Comparison of ENCODE assay signal across 34 mouse cellular contexts in genomic region chr17:57048816-57049215, GRCm38 (mm10). TPM values are rescaled to one million over a fixed set of nuclear protein-coding genes. Genes with fewer than 3 reads are reported as not detected.
DNase-seq lines count a peak whose midpoint lies in the region; ATAC-seq lines count a peak whose summit lies in the region.
"Had no signal": no experiment of that assay in that cellular context is flagged by ENCODE, and none has a peak within 500 bp of the region (broad histone marks: within the 10 kb centered on the region; RNA-seq: fewer than 3 reads in every experiment).

No protein-coding gene starts in this region.

- ATAC-seq in forebrain, embryonic 14.5 days, result peak; percentile 16; the same call in 1 of the 2 replicates
- no peak for ATAC-seq in forebrain, embryonic 15.5 days (replicated peaks)
- peak; percentile 79 for ATAC-seq in megakaryocyte, adult 5-6 weeks (ENCODE audit: poor library complexity, severe bottlenecking)
- ATAC-seq in hindbrain, embryonic 12.5 days (ENCODE audit: low FRiP score), result no peak
- ATAC-seq: CD4-positive, CD25-positive, alpha-beta regulatory T cell, adult 4 months; hindbrain, postnatal 0 days; inflammation-experienced regulatory T-cells, adult 6 months; intestine, embryonic 16.5 days had no signal

- no peak overlapping the region for H3K9ac ChIP-seq in forebrain, embryonic 14.5 days (ENCODE audit: low read length)
- no peak overlapping the region for H3K9ac ChIP-seq in forebrain, embryonic 15.5 days (replicated peaks)
- no peak overlapping the region for H3K9ac ChIP-seq in hindbrain, embryonic 12.5 days
- H3K9ac ChIP-seq: embryonic facial prominence, embryonic 12.5 days; embryonic facial prominence, embryonic 15.5 days; heart, embryonic 12.5 days; heart, embryonic 15.5 days; hindbrain, embryonic 14.5 days had no signal

- H3K9me3 ChIP-seq in forebrain, embryonic 14.5 days (replicated peaks; ENCODE audit: control insufficient read depth, low read length), result no peaks in the 10 kb centered on the region
- no peaks in the 10 kb centered on the region for H3K9me3 ChIP-seq in forebrain, embryonic 15.5 days
- H3K9me3 ChIP-seq in hindbrain, embryonic 12.5 days (replicated peaks), result no peaks in the 10 kb centered on the region
- H3K9me3 ChIP-seq: embryonic facial prominence, embryonic 12.5 days; embryonic facial prominence, embryonic 15.5 days; heart, embryonic 12.5 days; heart, embryonic 15.5 days; hindbrain, embryonic 10.5 days had no signal

- DNase-seq in forebrain, embryonic 14.5 days (ENCODE audit: low spot score), result no peak
- peak; percentile 33 for DNase-seq in 416B (ENCODE audit: low read depth)
- DNase-seq in brain, adult 2 months (ENCODE audit: low read depth, low spot score), result peak; percentile 25
- no peak for DNase-seq in adrenal gland, adult (ENCODE audit: inconsistent age in 2 of 2, low spot score in 1 of 2)
- DNase-seq in spleen, postnatal 10 days (ENCODE audit: low spot score in 2 of 2), result no peak
- DNase-seq: adrenal gland, adult 2 months; adrenal gland, postnatal 14 days; cerebellum, adult 11-12 months; cerebellum, adult 9-10 months; cerebellum, postnatal 14 days; gastrocnemius, adult 2 months; gastrocnemius, postnatal 14 days; heart, adult 18-20 months; heart, postnatal 10 days; heart, postnatal 36 days; kidney, adult 2 months had no signal

- H3K4me3 ChIP-seq in forebrain, embryonic 14.5 days (ENCODE audit: low read depth, low read length), result no peak overlapping the region
- H3K4me3 ChIP-seq in forebrain, embryonic 15.5 days, result no peak overlapping the region
- no peak overlapping the region for H3K4me3 ChIP-seq in hindbrain, embryonic 12.5 days
- H3K4me3 ChIP-seq: embryonic facial prominence, embryonic 12.5 days; embryonic facial prominence, embryonic 15.5 days; gastrocnemius, adult 2 months; heart, embryonic 12.5 days; heart, embryonic 15.5 days; hindbrain, embryonic 10.5 days had no signal

- 94% methylated on average over 3 of the region's 3 CpGs for WGBS in forebrain, embryonic 14.5 days
- 92% methylated on average over 3 of the region's 3 CpGs for WGBS in forebrain, embryonic 15.5 days
- 94% methylated on average over 3 of the region's 3 CpGs for WGBS in hindbrain, embryonic 12.5 days

- H3K27ac ChIP-seq in forebrain, embryonic 14.5 days (ENCODE audit: low read depth, low read length), result no peak overlapping the region
- H3K27ac ChIP-seq in forebrain, embryonic 15.5 days (replicated peaks), result no peak overlapping the region
- H3K27ac ChIP-seq in hindbrain, embryonic 12.5 days, result no peak overlapping the region
- H3K27ac ChIP-seq: embryonic facial prominence, embryonic 12.5 days; embryonic facial prominence, embryonic 15.5 days; gastrocnemius, adult 2 months; heart, embryonic 15.5 days; hindbrain, embryonic 10.5 days; hindbrain, embryonic 14.5 days; hindbrain, postnatal 0 days had no signal

- peaks cover 47% of the 10 kb centered on the region for H3K36me3 ChIP-seq in forebrain, embryonic 14.5 days (ENCODE audit: control insufficient read depth, insufficient read depth, low read length)
- peaks cover 50% of the 10 kb centered on the region for H3K36me3 ChIP-seq in forebrain, embryonic 15.5 days
- H3K36me3 ChIP-seq in hindbrain, embryonic 12.5 days, result peaks cover 67% of the 10 kb centered on the region

- H3K27me3 ChIP-seq in forebrain, embryonic 14.5 days (replicated peaks; ENCODE audit: control insufficient read depth, insufficient read depth, low read length), result no peaks in the 10 kb centered on the region
- no peaks in the 10 kb centered on the region for H3K27me3 ChIP-seq in forebrain, embryonic 15.5 days
- no peaks in the 10 kb centered on the region for H3K27me3 ChIP-seq in hindbrain, embryonic 12.5 days
- H3K27me3 ChIP-seq: embryonic facial prominence, embryonic 12.5 days; embryonic facial prominence, embryonic 15.5 days; heart, embryonic 12.5 days; heart, embryonic 15.5 days had no signal

- no peaks in the 10 kb centered on the region for H3K4me1 ChIP-seq in forebrain, embryonic 14.5 days (ENCODE audit: control insufficient read depth, insufficient read depth, low read length)
- H3K4me1 ChIP-seq in forebrain, embryonic 15.5 days, result no peaks in the 10 kb centered on the region
- no peaks in the 10 kb centered on the region for H3K4me1 ChIP-seq in hindbrain, embryonic 12.5 days
- H3K4me1 ChIP-seq: embryonic facial prominence, embryonic 12.5 days; embryonic facial prominence, embryonic 15.5 days; heart, embryonic 12.5 days; heart, embryonic 15.5 days; hindbrain, embryonic 10.5 days had no signal

- no peak overlapping the region for H3K4me2 ChIP-seq in forebrain, embryonic 14.5 days (ENCODE audit: low read length)
- no peak overlapping the region for H3K4me2 ChIP-seq in forebrain, embryonic 15.5 days (replicated peaks)
- no peak overlapping the region for H3K4me2 ChIP-seq in hindbrain, embryonic 12.5 days (replicated peaks)
- H3K4me2 ChIP-seq: embryonic facial prominence, embryonic 12.5 days; embryonic facial prominence, embryonic 15.5 days; heart, embryonic 12.5 days; heart, embryonic 15.5 days; hindbrain, embryonic 14.5 days had no signal

RNA-seq across cellular contexts. Expression of gene Slc25a41, which starts 7.4 kb away (rescaled TPM):
- not detected in 2 replicates for polyA plus RNA-seq in forebrain, embryonic 14.5 days (2014; fragmentation: Nextera tagmentation; extraction: Ambion mirVana)
- polyA plus RNA-seq in forebrain, embryonic 15.5 days (2015; fragmentation: Nextera tagmentation; extraction: Ambion mirVana), result not detected in 2 replicates
- not detected in 2 replicates for total RNA-seq in megakaryocyte, adult 5-6 weeks (2015)
- total RNA-seq in megakaryocyte, adult 5-6 weeks (2017), result not detected in 2 replicates
- not detected in 2 replicates for polyA plus RNA-seq in hindbrain, embryonic 12.5 days (2016; fragmentation: Nextera tagmentation; extraction: Ambion mirVana)
- total RNA-seq: adrenal gland, adult 2 months; adrenal gland, postnatal 14 days; adrenal gland, postnatal 4 days; gastrocnemius, adult 2 months; gastrocnemius, postnatal 14 days; gastrocnemius, postnatal 4 days; heart, adult 18-20 months; heart, postnatal 10 days; heart, postnatal 36 days; hindbrain, postnatal 0 days had no signal
- polyA plus RNA-seq: C2C12; CD4-positive, CD25-positive, alpha-beta regulatory T cell, adult 4 months; embryonic facial prominence, embryonic 15.5 days; forebrain, embryonic 11.5 days; heart, embryonic 12.5 days; heart, embryonic 15.5 days; hindbrain, embryonic 10.5 days; hindbrain, embryonic 14.5 days; hindbrain, postnatal 0 days; inflammation-experienced regulatory T-cells, adult 6 months; intestine, embryonic 16.5 days had no signal

RNA-seq across cellular contexts. Expression of gene Crb3, which starts 10.1 kb away (rescaled TPM):
- polyA plus RNA-seq in forebrain, embryonic 14.5 days (2014; fragmentation: Nextera tagmentation; extraction: Ambion mirVana), result 1.9 and 2.0 TPM in 2 replicates
- polyA plus RNA-seq in forebrain, embryonic 15.5 days (2015; fragmentation: Nextera tagmentation; extraction: Ambion mirVana), result 1.3 and 2.0 TPM in 2 replicates
- 0.51 TPM in 1 of 2 replicates, not detected in the other for total RNA-seq in megakaryocyte, adult 5-6 weeks (2015)
- not detected in 2 replicates for total RNA-seq in megakaryocyte, adult 5-6 weeks (2017)
- polyA plus RNA-seq in hindbrain, embryonic 12.5 days (2016; fragmentation: Nextera tagmentation; extraction: Ambion mirVana), result 2.7 and 3.8 TPM in 2 replicates
- total RNA-seq: gastrocnemius, adult 2 months; MEL had no signal
- polyA plus RNA-seq: C2C12 had no signal

RNA-seq across cellular contexts. Expression of gene Slc25a23, which starts 10.8 kb away (rescaled TPM):
- 25.7 and 27.2 TPM in 2 replicates for polyA plus RNA-seq in forebrain, embryonic 14.5 days (2014; fragmentation: Nextera tagmentation; extraction: Ambion mirVana)
- polyA plus RNA-seq in forebrain, embryonic 15.5 days (2015; fragmentation: Nextera tagmentation; extraction: Ambion mirVana), result 27.6 and 29.1 TPM in 2 replicates
- 4.1 and 5.8 TPM in 2 replicates for total RNA-seq in megakaryocyte, adult 5-6 weeks (2015)
- total RNA-seq in megakaryocyte, adult 5-6 weeks (2017), result 0.49 and 0.77 TPM in 2 replicates
- polyA plus RNA-seq in hindbrain, embryonic 12.5 days (2016; fragmentation: Nextera tagmentation; extraction: Ambion mirVana), result 18.7 and 22.5 TPM in 2 replicates

RNA-seq across cellular contexts. Expression of gene Khsrp, which starts 17.5 kb away (rescaled TPM):
- polyA plus RNA-seq in forebrain, embryonic 14.5 days (2014; fragmentation: Nextera tagmentation; extraction: Ambion mirVana), result 24.6 and 26.0 TPM in 2 replicates
- polyA plus RNA-seq in forebrain, embryonic 15.5 days (2015; fragmentation: Nextera tagmentation; extraction: Ambion mirVana), result 35.2 and 37.0 TPM in 2 replicates
- 56.0 and 66.5 TPM in 2 replicates for total RNA-seq in megakaryocyte, adult 5-6 weeks (2015)
- 43.9 and 57.7 TPM in 2 replicates for total RNA-seq in megakaryocyte, adult 5-6 weeks (2017)
- 63.4 and 66.5 TPM in 2 replicates for polyA plus RNA-seq in hindbrain, embryonic 12.5 days (2016; fragmentation: Nextera tagmentation; extraction: Ambion mirVana)

RNA-seq across cellular contexts. Expression of gene Dennd1c, which starts 29.5 kb away (rescaled TPM):
- 3.6 and 4.1 TPM in 2 replicates for polyA plus RNA-seq in forebrain, embryonic 14.5 days (2014; fragmentation: Nextera tagmentation; extraction: Ambion mirVana)
- polyA plus RNA-seq in forebrain, embryonic 15.5 days (2015; fragmentation: Nextera tagmentation; extraction: Ambion mirVana), result 3.9 and 4.4 TPM in 2 replicates
- total RNA-seq in megakaryocyte, adult 5-6 weeks (2015), result 69.7 and 73.9 TPM in 2 replicates
- total RNA-seq in megakaryocyte, adult 5-6 weeks (2017), result 21.2 and 35.8 TPM in 2 replicates
- 3.2 and 3.7 TPM in 2 replicates for polyA plus RNA-seq in hindbrain, embryonic 12.5 days (2016; fragmentation: Nextera tagmentation; extraction: Ambion mirVana)
- polyA plus RNA-seq: C2C12 had no signal

Comparison
In these comparisons a context has a peak if more than half of its experiments do, and no peak if none do; other contexts are left out.
1. ATAC-seq: peak in forebrain, embryonic 14.5 days (single experiment) and megakaryocyte, adult 5-6 weeks (single experiment); none in forebrain, embryonic 15.5 days (single experiment) and hindbrain, embryonic 12.5 days (single experiment).
2. DNase-seq: peak in 416B (single experiment) and brain, adult 2 months (single experiment); none in forebrain, embryonic 14.5 days (single experiment), adrenal gland, adult (0 of 2) and spleen, postnatal 10 days (0 of 2).